ENCODE assay signal across 8 mouse cellular contexts in genomic region chr12:100186376-100186775, GRCm38 (mm10). TPM values are rescaled to one million over a fixed set of nuclear protein-coding genes. Genes with fewer than 3 reads are reported as not detected.
DNase-seq lines count a peak whose midpoint lies in the region; ATAC-seq lines count a peak whose summit lies in the region.

No protein-coding gene starts in this region.

- H3K9ac ChIP-seq in liver, embryonic 13.5 days = peak overlapping the region; percentile 79
- peak overlapping the region; percentile 81 for H3K9ac ChIP-seq in neural tube, embryonic 15.5 days (replicated peaks)

- WGBS in hindbrain, embryonic 10.5 days = 15% methylated on average over 6 of the region's 6 CpGs
- WGBS in liver, embryonic 13.5 days (ENCODE audit: insufficient replicate concordance) = 22% methylated on average over 6 of the region's 6 CpGs
- WGBS in neural tube, embryonic 15.5 days = 4% methylated on average over 6 of the region's 6 CpGs

- H3K36me3 ChIP-seq in megakaryocyte, embryonic 14.5 days (replicated peaks; ENCODE audit: low read length) = peaks cover 6% of the 10 kb centered on the region
- H3K36me3 ChIP-seq in hindbrain, embryonic 10.5 days = no peaks in the 10 kb centered on the region
- no peaks in the 10 kb centered on the region for H3K36me3 ChIP-seq in liver, embryonic 13.5 days
- no peaks in the 10 kb centered on the region for H3K36me3 ChIP-seq in neural tube, embryonic 15.5 days

- H3K27ac ChIP-seq in hindbrain, embryonic 10.5 days = peak overlapping the region; percentile 99
- H3K27ac ChIP-seq in liver, embryonic 13.5 days = peak overlapping the region; percentile 89
- peak overlapping the region; percentile 100 for H3K27ac ChIP-seq in neural tube, embryonic 15.5 days (replicated peaks)

- H3K9me3 ChIP-seq in megakaryocyte, embryonic 14.5 days = peaks cover 7% of the 10 kb centered on the region
- no peaks in the 10 kb centered on the region; the same call in 1 of the 2 replicates for H3K9me3 ChIP-seq in hindbrain, embryonic 10.5 days
- no peaks in the 10 kb centered on the region for H3K9me3 ChIP-seq in liver, embryonic 13.5 days (replicated peaks)
- H3K9me3 ChIP-seq in neural tube, embryonic 15.5 days (replicated peaks) = no peaks in the 10 kb centered on the region

- no peak for ATAC-seq in megakaryocyte, adult 5-6 weeks (ENCODE audit: poor library complexity, severe bottlenecking)
- ATAC-seq in liver, embryonic 13.5 days (ENCODE audit: low read depth) = no peak
- ATAC-seq in neural tube, embryonic 15.5 days (ENCODE audit: low FRiP score) = no peak

- peak; percentile 74 for DNase-seq in cerebellum, adult 9-11 months
- DNase-seq in hindbrain, embryonic 10.5 days (ENCODE audit: low spot score) = peak; percentile 49
- no peak for DNase-seq in liver, embryonic 13.5 days
- DNase-seq in ovary, postnatal 10 days (ENCODE audit: low spot score) = no peak
- DNase-seq in layer of hippocampus, adult 9-10 months (ENCODE audit: low spot score) = no peak

- no peaks in the 10 kb centered on the region for H3K27me3 ChIP-seq in megakaryocyte, embryonic 14.5 days (replicated peaks)
- no peaks in the 10 kb centered on the region for H3K27me3 ChIP-seq in hindbrain, embryonic 10.5 days (ENCODE audit: insufficient read depth, poor library complexity, severe bottlenecking)
- no peaks in the 10 kb centered on the region for H3K27me3 ChIP-seq in liver, embryonic 13.5 days
- no peaks in the 10 kb centered on the region for H3K27me3 ChIP-seq in neural tube, embryonic 15.5 days (replicated peaks)

- H3K4me3 ChIP-seq in megakaryocyte, embryonic 14.5 days (replicated peaks) = peak overlapping the region; percentile 96
- H3K4me3 ChIP-seq in hindbrain, embryonic 10.5 days = peak overlapping the region; percentile 75
- peak overlapping the region; percentile 71 for H3K4me3 ChIP-seq in liver, embryonic 13.5 days (replicated peaks)
- H3K4me3 ChIP-seq in neural tube, embryonic 15.5 days (replicated peaks) = peak overlapping the region; percentile 57

- peak overlapping the region; percentile 98 for H3K4me2 ChIP-seq in liver, embryonic 13.5 days
- peak overlapping the region; percentile 86 for H3K4me2 ChIP-seq in neural tube, embryonic 15.5 days

- H3K4me1 ChIP-seq in megakaryocyte, embryonic 14.5 days = peaks cover 46% of the 10 kb centered on the region
- peaks cover 16% of the 10 kb centered on the region for H3K4me1 ChIP-seq in hindbrain, embryonic 10.5 days (replicated peaks)
- peaks cover 26% of the 10 kb centered on the region for H3K4me1 ChIP-seq in liver, embryonic 13.5 days (replicated peaks)
- peaks cover 21% of the 10 kb centered on the region for H3K4me1 ChIP-seq in neural tube, embryonic 15.5 days

RNA-seq across cellular contexts. Expression of gene Calm1, which starts 12.9 kb away (rescaled TPM):
- polyA plus RNA-seq in megakaryocyte, embryonic 14.5 days (2012; ENCODE audit: insufficient read depth, low replicate concordance) = 932 and 1,228 TPM in 2 replicates
- total RNA-seq in megakaryocyte, adult 5-6 weeks (2015) = 717 and 805 TPM in 2 replicates
- total RNA-seq in megakaryocyte, adult 5-6 weeks (2017) = 1,003 and 1,237 TPM in 2 replicates
- polyA plus RNA-seq in hindbrain, embryonic 10.5 days (2016; fragmentation: Nextera tagmentation; extraction: Ambion mirVana) = 1,379 and 1,527 TPM in 2 replicates
- polyA plus RNA-seq in liver, embryonic 13.5 days (2015; fragmentation: Nextera tagmentation; extraction: Ambion mirVana) = 699 and 762 TPM in 2 replicates
- polyA plus RNA-seq in neural tube, embryonic 15.5 days (2015; fragmentation: Nextera tagmentation; extraction: Ambion mirVana) = 2,749 and 3,020 TPM in 2 replicates

RNA-seq across cellular contexts. Expression of gene Nrde2, which starts 26.9 kb away (rescaled TPM):
- 1.5 and 4.5 TPM in 2 replicates for polyA plus RNA-seq in megakaryocyte, embryonic 14.5 days (2012; ENCODE audit: insufficient read depth, low replicate concordance)
- total RNA-seq in megakaryocyte, adult 5-6 weeks (2015) = 3.3 and 8.2 TPM in 2 replicates
- 20.4 and 25.9 TPM in 2 replicates for total RNA-seq in megakaryocyte, adult 5-6 weeks (2017)
- polyA plus RNA-seq in hindbrain, embryonic 10.5 days (2016; fragmentation: Nextera tagmentation; extraction: Ambion mirVana) = 12.7 and 13.2 TPM in 2 replicates
- polyA plus RNA-seq in liver, embryonic 13.5 days (2015; fragmentation: Nextera tagmentation; extraction: Ambion mirVana) = 6.4 and 8.0 TPM in 2 replicates
- polyA plus RNA-seq in neural tube, embryonic 15.5 days (2015; fragmentation: Nextera tagmentation; extraction: Ambion mirVana) = 10.4 and 11.8 TPM in 2 replicates

Comparison
In these comparisons a context has a peak if more than half of its experiments do, and no peak if none do; other contexts are left out.
1. DNase-seq: peak in cerebellum, adult 9-11 months (single experiment) and hindbrain, embryonic 10.5 days (single experiment); none in liver, embryonic 13.5 days (single experiment), ovary, postnatal 10 days (single experiment) and layer of hippocampus, adult 9-10 months (single experiment).
2. Peak in every context shown above with its lines, with median percentiles within 50 percentile points of each other: H3K4me3 ChIP-seq and H3K27ac ChIP-seq.